Mouse (Mus musculus) liver, embryonic 11.5 days (tissue): Measurements from ENCODE around the gene Gm49396. TPM values are rescaled to one million over a fixed set of nuclear protein-coding genes. Genes with fewer than 3 reads are reported as not detected.
A peak's percentile ranks its signal among the peaks of the same experiment; 100 is the strongest.

Experiments used
- ATAC-seq: fragments of 200-750 bp; cut with Nextera tagmentation; replicated peaks from 2 replicates; pipeline ENCODE4 v1.8.0; 2017; ENCODE audit warnings: moderate number of reproducible peaks, mild to moderate bottlenecking, moderate TSS enrichment, moderate library complexity; ENCODE audit not compliant: low FRiP score
- DNase-seq: peaks from one replicate; pipeline ENCODE4 v3.0.0-alpha.2; 2017; ENCODE audit warnings: low spot score
- H3K27ac ChIP-seq: fragments of 300-500 bp; sonication (generic); 2 replicates; pipeline ENCODE4 v1.5.1; 2014; ENCODE audit warnings: mild to moderate bottlenecking, low read depth, low read length, control low read depth
- H3K27me3 ChIP-seq: fragments of 300-500 bp; sonication (generic); replicated peaks from 2 replicates; pipeline ENCODE4 v1.6.1; 2014; ENCODE audit warnings: low read length, mixed read lengths; ENCODE audit not compliant: control insufficient read depth, insufficient read depth
- H3K36me3 ChIP-seq: fragments of 300-500 bp; sonication (generic); 2 replicates; pipeline ENCODE4 v1.6.1; 2014; ENCODE audit warnings: mild to moderate bottlenecking, low read length, moderate library complexity, mixed read lengths; ENCODE audit not compliant: control insufficient read depth, insufficient read depth
- H3K4me1 ChIP-seq: fragments of 300-500 bp; sonication (generic); replicated peaks from 2 replicates; pipeline ENCODE4 v1.6.1; 2014; ENCODE audit warnings: low read length, mixed read lengths; ENCODE audit not compliant: control insufficient read depth, insufficient read depth
- H3K4me2 ChIP-seq: fragments of 300-500 bp; sonication (generic); 2 replicates; pipeline ENCODE4 v1.6.1; 2014; ENCODE audit warnings: mild to moderate bottlenecking, control low read depth, moderate library complexity
- H3K4me3 ChIP-seq: fragments of 300-500 bp; sonication (generic); 2 replicates; pipeline ENCODE4 v1.5.1; 2014; ENCODE audit warnings: low read depth, low read length, control low read depth
- H3K9ac ChIP-seq: fragments of 300-500 bp; sonication (generic); 2 replicates; pipeline ENCODE4 v1.6.1; 2014; ENCODE audit warnings: low read depth, low read length, control low read depth
- H3K9me3 ChIP-seq: fragments of 300-500 bp; sonication (generic); 2 replicates; pipeline ENCODE4 v1.6.1; 2016; ENCODE audit warnings: low read length, inconsistent platforms, mixed read lengths; ENCODE audit not compliant: control insufficient read depth
- WGBS: fragments of 180-500 bp; shearing (Covaris S2); extraction: QIAGEN DNeasy Blood & Tissue Kit; methylation state at CpG from one replicate; pipeline ENCODE4 v1.1.7; 2014; 5-methylcytosine and 5-hydroxymethylcytosine counted together
- polyA plus RNA-seq: library from polyadenylated mRNA; unstranded; fragments of >200 nt; fragmentation: Nextera tagmentation; extraction: Ambion mirVana; gene quantifications from 2 replicates; pipeline ENCODE4 v1.2.1, GENCODE M21; 2014

Gene Gm49396
- polyA plus RNA-seq, 1 experiment from 2014 or later: 8.0 TPM

GRCm38 (mm10) chr7:30607706-30608309 is 44.7 kb downstream of the Gm49396 start:
- Histone ChIP-seq H3K9me3 (no peaks in the 10 kb centered on the region), H3K4me2 (no peak overlapping the region), H3K4me3 (no peak overlapping the region), H3K27ac (no peak overlapping the region), H3K9ac (no peak overlapping the region), H3K4me1 (0 out of 2 replicates have a peak, but pooled peaks cover 2% of the 10 kb centered on the region), H3K36me3 (no peaks in the 10 kb centered on the region), H3K27me3 (no peaks in the 10 kb centered on the region)
- ATAC-seq (0 out of 2 replicates have a peak, but pooled peaks have one; percentile 34), DNase-seq (peak; percentile 58)
- 27% methylated on average over 8 of the region's 8 CpGs for WGBS

- Histone ChIP-seq H3K4me2 (no peak overlapping the region), H3K27ac (no peak overlapping the region), H3K4me1 (0 out of 2 replicates have a peak, but pooled peaks cover 2% of the 10 kb centered on the region), H3K9me3 (no peaks in the 10 kb centered on the region), H3K36me3 (no peaks in the 10 kb centered on the region), H3K27me3 (no peaks in the 10 kb centered on the region), H3K9ac (no peak overlapping the region), H3K4me3 (no peak overlapping the region)
- DNase-seq: no peak
- no peak for ATAC-seq
- WGBS: 55% methylated on average over 15 of the region's 16 CpGs
Measured at GRCm38 (mm10) chr7:30608476-30608875, 45.3 kb downstream of the Gm49396 start.

GRCm38 (mm10) chr7:30610043-30610442 is 46.9 kb downstream of the Gm49396 start:
- 50% methylated on average over 7 of the region's 7 CpGs for WGBS
- H3K27ac ChIP-seq: no peak overlapping the region
- no peak; the same call in 1 of the 2 replicates for ATAC-seq

GRCm38 (mm10) chr7:30612654-30613402 is 49.7 kb downstream of the Gm49396 start, which contains the start of gene Upk1a:
TSS of gene Upk1a (minus strand) at chr7:30612847.
- H3K4me3 ChIP-seq: no peak within 1 kb of the TSS
- no peaks in the 10 kb centered on the region for H3K27me3 ChIP-seq
- no peak within 1 kb of the TSS for H3K27ac ChIP-seq
- H3K4me1 ChIP-seq: peaks cover 11% of the 10 kb centered on the region; the same call in 1 of the 2 replicates
- no peaks in the 10 kb centered on the region for H3K9me3 ChIP-seq
- no peak for ATAC-seq
- no peak for DNase-seq
- no peak within 1 kb of the TSS for H3K4me2 ChIP-seq
- WGBS: 77% methylated on average over 8 of the region's 8 CpGs
- peaks cover 19% of the 10 kb centered on the region for H3K36me3 ChIP-seq
- no peak within 1 kb of the TSS for H3K9ac ChIP-seq

More at GRCm38 (mm10) chr7:30610043-30610442, 46.9 kb downstream of the Gm49396 start:
- H3K4me1 ChIP-seq: 0 out of 2 replicates have a peak, but pooled peaks cover 2% of the 10 kb centered on the region
- no peaks in the 10 kb centered on the region for H3K9me3 ChIP-seq
- no peak overlapping the region for H3K4me2 ChIP-seq
- H3K9ac ChIP-seq: no peak overlapping the region
- no peak overlapping the region for H3K4me3 ChIP-seq
- DNase-seq: no peak
- no peaks in the 10 kb centered on the region for H3K27me3 ChIP-seq
- H3K36me3 ChIP-seq: no peaks in the 10 kb centered on the region

- DNase-seq: peak; percentile 65
- ATAC-seq: no peak; the same call in 1 of the 2 replicates
- peaks cover 9% of the 10 kb centered on the region; the same call in 1 of the 2 replicates for H3K4me1 ChIP-seq
- no peak overlapping the region for H3K4me3 ChIP-seq
- H3K27me3 ChIP-seq: no peaks in the 10 kb centered on the region
- no peak overlapping the region for H3K9ac ChIP-seq
- peaks cover 26% of the 10 kb centered on the region for H3K36me3 ChIP-seq
- H3K27ac ChIP-seq: no peak overlapping the region
- H3K4me2 ChIP-seq: no peak overlapping the region
- 26% methylated on average over 14 of the region's 14 CpGs for WGBS
- H3K9me3 ChIP-seq: no peaks in the 10 kb centered on the region
Measured at GRCm38 (mm10) chr7:30613529-30614112, 50.5 kb downstream of the Gm49396 start.

- Histone ChIP-seq H3K9ac (no peak overlapping the region), H3K4me2 (no peak overlapping the region), H3K4me1 (peaks cover 9% of the 10 kb centered on the region; the same call in 1 of the 2 replicates), H3K4me3 (no peak overlapping the region), H3K27ac (no peak overlapping the region), H3K36me3 (peaks cover 34% of the 10 kb centered on the region), H3K27me3 (no peaks in the 10 kb centered on the region), H3K9me3 (no peaks in the 10 kb centered on the region)
- no peak for ATAC-seq
- DNase-seq: no peak
- WGBS: 69% methylated on average over 2 of the region's 2 CpGs
Measured at GRCm38 (mm10) chr7:30614454-30614853, 51.3 kb downstream of the Gm49396 start.

- peaks cover 9% of the 10 kb centered on the region; the same call in 1 of the 2 replicates for H3K4me1 ChIP-seq
- peaks cover 40% of the 10 kb centered on the region for H3K36me3 ChIP-seq
- peak; percentile 59; the same call in 1 of the 2 replicates for ATAC-seq
- no peak overlapping the region for H3K4me3 ChIP-seq
- no peak overlapping the region for H3K4me2 ChIP-seq
- 63% methylated on average over 5 of the region's 5 CpGs for WGBS
- H3K27me3 ChIP-seq: no peaks in the 10 kb centered on the region
- DNase-seq: no peak
- H3K27ac ChIP-seq: no peak overlapping the region
- H3K9ac ChIP-seq: no peak overlapping the region
- no peaks in the 10 kb centered on the region for H3K9me3 ChIP-seq
Measured at GRCm38 (mm10) chr7:30615049-30615760, 52.1 kb downstream of the Gm49396 start.
